Mouse (Mus musculus) liver, embryonic 14.5 days (tissue): ENCODE data around the gene Abtb2.

Experiments
- CTCF ChIP-seq: IDR thresholded peaks from 2 replicates; pipeline ENCODE4 v1.5.1; 2016; ENCODE audit warnings: antibody characterized with exemption, low read depth, control low read depth
- EP300 ChIP-seq: IDR thresholded peaks from 2 replicates; pipeline ENCODE4 v1.6.1; 2016; ENCODE audit warnings: antibody characterized with exemption, low read depth

GRCm38 (mm10) chr2:103627101-103627500, 61.0 kb downstream of the Abtb2 start:
- TF ChIP-seq CTCF: no peak
- no peak for TF ChIP-seq EP300
